Mouse (Mus musculus): ENCODE data around the gene Slc4a4. TPM values are rescaled to one million over a fixed set of nuclear protein-coding genes. Genes with fewer than 3 reads are reported as not detected.

The Slc4a4 gene
- polyA plus RNA-seq, 1 experiment from 2014 or later: 7.3 TPM

- Histone ChIP-seq H3K9me3 (ENCODE audit: control insufficient read depth, low read length) (no peaks in the 10 kb centered on the region), H3K9ac (ENCODE audit: low read length) (no peak overlapping the region), H3K27ac (replicated peaks in 1 of 2; ENCODE audit: control insufficient read depth in 1 of 2, insufficient read depth in 1 of 2, low read depth in 2 of 2, low read length in 2 of 2) (no peak overlapping the region), H3K36me3 (ENCODE audit: control insufficient read depth, insufficient read depth, low read length) (no peaks in the 10 kb centered on the region), H3K4me1 (ENCODE audit: control insufficient read depth in 2 of 2, insufficient read depth in 2 of 2, low read length in 2 of 2) (peaks cover 9 to 16% of the 10 kb centered on the region in 2 experiments), H3K27me3 (ENCODE audit: control insufficient read depth, insufficient read depth, low read length) (no peaks in the 10 kb centered on the region), H3K4me2 (ENCODE audit: low read length) (no peak overlapping the region), H3K4me3 (ENCODE audit: control insufficient read depth in 1 of 2, insufficient read depth in 1 of 2, low read depth in 1 of 2, low read length in 2 of 2) (no peak overlapping the region)
- WGBS: 83% methylated on average over 1 of the region's 1 CpGs
- no peak for ATAC-seq (ENCODE audit: insufficient number of reproducible peaks, insufficient read depth, low FRiP score, low read depth)
Measured at GRCm38 (mm10) chr5:88973130-88973529, 86.5 kb downstream of the Slc4a4 start.

GRCm38 (mm10) chr5:88975694-88976093 lies 89.1 kb downstream of the Slc4a4 start:
- Histone ChIP-seq H3K4me2 (ENCODE audit: low read length) (no peak overlapping the region), H3K36me3 (ENCODE audit: control insufficient read depth, insufficient read depth, low read length) (no peaks in the 10 kb centered on the region), H3K9me3 (ENCODE audit: control insufficient read depth, low read length) (no peaks in the 10 kb centered on the region), H3K27me3 (ENCODE audit: control insufficient read depth, insufficient read depth, low read length) (no peaks in the 10 kb centered on the region), H3K9ac (ENCODE audit: low read length) (no peak overlapping the region), H3K27ac (replicated peaks in 1 of 2; ENCODE audit: control insufficient read depth in 1 of 2, insufficient read depth in 1 of 2, low read depth in 2 of 2, low read length in 2 of 2) (no peak overlapping the region), H3K4me1 (ENCODE audit: control insufficient read depth in 2 of 2, insufficient read depth in 2 of 2, low read length in 2 of 2) (peaks cover 9 to 11% of the 10 kb centered on the region in 2 experiments; a peak in 3 of 4 replicates), H3K4me3 (ENCODE audit: control insufficient read depth in 1 of 2, insufficient read depth in 1 of 2, low read depth in 1 of 2, low read length in 2 of 2) (no peak overlapping the region)
- no peak for ATAC-seq (ENCODE audit: insufficient number of reproducible peaks, insufficient read depth, low FRiP score, low read depth)

- Histone ChIP-seq H3K27ac (replicated peaks in 1 of 2; ENCODE audit: control insufficient read depth in 1 of 2, insufficient read depth in 1 of 2, low read depth in 2 of 2, low read length in 2 of 2) (no peak overlapping the region), H3K4me3 (ENCODE audit: control insufficient read depth in 1 of 2, insufficient read depth in 1 of 2, low read depth in 1 of 2, low read length in 2 of 2) (no peak overlapping the region), H3K4me1 (ENCODE audit: control insufficient read depth in 2 of 2, insufficient read depth in 2 of 2, low read length in 2 of 2) (peaks cover 12 to 18% of the 10 kb centered on the region in 2 experiments), H3K36me3 (ENCODE audit: control insufficient read depth, insufficient read depth, low read length) (no peaks in the 10 kb centered on the region), H3K9ac (ENCODE audit: low read length) (no peak overlapping the region), H3K27me3 (ENCODE audit: control insufficient read depth, insufficient read depth, low read length) (no peaks in the 10 kb centered on the region), H3K9me3 (ENCODE audit: control insufficient read depth, low read length) (no peaks in the 10 kb centered on the region), H3K4me2 (ENCODE audit: low read length) (no peak overlapping the region)
- WGBS: 46% methylated on average over 3 of the region's 3 CpGs
- no peak for ATAC-seq (ENCODE audit: insufficient number of reproducible peaks, insufficient read depth, low FRiP score, low read depth)
Measured at GRCm38 (mm10) chr5:88976428-88976827, 89.8 kb downstream of the Slc4a4 start.

- Histone ChIP-seq H3K9ac (ENCODE audit: low read length) (peak overlapping the region; percentile 42; the same call in 1 of the 2 replicates), H3K4me3 (ENCODE audit: control insufficient read depth in 1 of 2, insufficient read depth in 1 of 2, low read depth in 1 of 2, low read length in 2 of 2) (no peak overlapping the region), H3K4me1 (ENCODE audit: control insufficient read depth in 2 of 2, insufficient read depth in 2 of 2, low read length in 2 of 2) (peaks cover 12 to 30% of the 10 kb centered on the region in 2 experiments), H3K9me3 (ENCODE audit: control insufficient read depth, low read length) (no peaks in the 10 kb centered on the region), H3K4me2 (ENCODE audit: low read length) (peak overlapping the region; percentile 58; the same call in 1 of the 2 replicates), H3K27me3 (ENCODE audit: control insufficient read depth, insufficient read depth, low read length) (no peaks in the 10 kb centered on the region), H3K27ac (replicated peaks in 1 of 2; ENCODE audit: control insufficient read depth in 1 of 2, insufficient read depth in 1 of 2, low read depth in 2 of 2, low read length in 2 of 2) (peak overlapping the region; percentile 82 to 84), H3K36me3 (ENCODE audit: control insufficient read depth, insufficient read depth, low read length) (no peaks in the 10 kb centered on the region)
- ATAC-seq (ENCODE audit: insufficient number of reproducible peaks, insufficient read depth, low FRiP score, low read depth): no peak
- 89% methylated on average over 4 of the region's 4 CpGs for WGBS
Measured at GRCm38 (mm10) chr5:88980740-88981139, 94.1 kb downstream of the Slc4a4 start.

GRCm38 (mm10) chr5:88981243-88982014 lies 94.8 kb downstream of the Slc4a4 start:
- Histone ChIP-seq H3K36me3 (ENCODE audit: control insufficient read depth, insufficient read depth, low read length) (no peaks in the 10 kb centered on the region), H3K4me1 (ENCODE audit: control insufficient read depth in 2 of 2, insufficient read depth in 2 of 2, low read length in 2 of 2) (peaks cover 10 to 27% of the 10 kb centered on the region in 2 experiments), H3K27me3 (ENCODE audit: control insufficient read depth, insufficient read depth, low read length) (no peaks in the 10 kb centered on the region), H3K9me3 (ENCODE audit: control insufficient read depth, low read length) (no peaks in the 10 kb centered on the region), H3K4me2 (ENCODE audit: low read length) (peak overlapping the region; percentile 58), H3K4me3 (ENCODE audit: control insufficient read depth in 1 of 2, insufficient read depth in 1 of 2, low read depth in 1 of 2, low read length in 2 of 2) (0 out of 4 replicates have a peak overlapping the region, but pooled peaks of 1 of the 2 experiments have one; percentile 13), H3K27ac (replicated peaks in 1 of 2; ENCODE audit: control insufficient read depth in 1 of 2, insufficient read depth in 1 of 2, low read depth in 2 of 2, low read length in 2 of 2) (peak overlapping the region; percentile 82 to 84), H3K9ac (ENCODE audit: low read length) (peak overlapping the region; percentile 42)
- ATAC-seq (ENCODE audit: insufficient number of reproducible peaks, insufficient read depth, low FRiP score, low read depth): peak; percentile 71; the same call in 1 of the 2 replicates
- 8% methylated on average over 8 of the region's 8 CpGs for WGBS

GRCm38 (mm10) chr5:88982040-88982736 lies 95.6 kb downstream of the Slc4a4 start:
- 0 out of 4 replicates have a peak overlapping the region, but pooled peaks of 1 of the 2 experiments have one; percentile 13 for H3K4me3 ChIP-seq (ENCODE audit: control insufficient read depth in 1 of 2, insufficient read depth in 1 of 2, low read depth in 1 of 2, low read length in 2 of 2)
- H3K36me3 ChIP-seq (ENCODE audit: control insufficient read depth, insufficient read depth, low read length): no peaks in the 10 kb centered on the region
- peak overlapping the region; percentile 42; the same call in 1 of the 2 replicates for H3K9ac ChIP-seq (ENCODE audit: low read length)
- WGBS: 58% methylated on average over 3 of the region's 3 CpGs
- peak overlapping the region; percentile 58 for H3K4me2 ChIP-seq (ENCODE audit: low read length)
- no peaks in the 10 kb centered on the region for H3K9me3 ChIP-seq (ENCODE audit: control insufficient read depth, low read length)
- no peaks in the 10 kb centered on the region for H3K27me3 ChIP-seq (ENCODE audit: control insufficient read depth, insufficient read depth, low read length)
- peaks cover 8 to 26% of the 10 kb centered on the region in 2 experiments for H3K4me1 ChIP-seq (ENCODE audit: control insufficient read depth in 2 of 2, insufficient read depth in 2 of 2, low read length in 2 of 2)
- H3K27ac ChIP-seq (replicated peaks in 1 of 2; ENCODE audit: control insufficient read depth in 1 of 2, insufficient read depth in 1 of 2, low read depth in 2 of 2, low read length in 2 of 2): peak overlapping the region; percentile 82 to 84
- ATAC-seq (ENCODE audit: insufficient number of reproducible peaks, insufficient read depth, low FRiP score, low read depth): no peak

GRCm38 (mm10) chr5:88983170-88983569 lies 96.6 kb downstream of the Slc4a4 start:
- Histone ChIP-seq H3K9me3 (ENCODE audit: control insufficient read depth, low read length) (no peaks in the 10 kb centered on the region), H3K4me1 (ENCODE audit: control insufficient read depth in 2 of 2, insufficient read depth in 2 of 2, low read length in 2 of 2) (peaks cover 8 to 26% of the 10 kb centered on the region in 2 experiments), H3K4me3 (ENCODE audit: control insufficient read depth in 1 of 2, insufficient read depth in 1 of 2, low read depth in 1 of 2, low read length in 2 of 2) (no peak overlapping the region), H3K27ac (replicated peaks in 1 of 2; ENCODE audit: control insufficient read depth in 1 of 2, insufficient read depth in 1 of 2, low read depth in 2 of 2, low read length in 2 of 2) (no peak overlapping the region), H3K36me3 (ENCODE audit: control insufficient read depth, insufficient read depth, low read length) (no peaks in the 10 kb centered on the region), H3K9ac (ENCODE audit: low read length) (no peak overlapping the region), H3K4me2 (ENCODE audit: low read length) (no peak overlapping the region), H3K27me3 (ENCODE audit: control insufficient read depth, insufficient read depth, low read length) (no peaks in the 10 kb centered on the region)
- ATAC-seq (ENCODE audit: insufficient number of reproducible peaks, insufficient read depth, low FRiP score, low read depth): no peak
- 97% methylated on average over 2 of the region's 2 CpGs for WGBS
